ENCODE assay signal across 8 mouse cellular contexts in the genomic region with DNA sequence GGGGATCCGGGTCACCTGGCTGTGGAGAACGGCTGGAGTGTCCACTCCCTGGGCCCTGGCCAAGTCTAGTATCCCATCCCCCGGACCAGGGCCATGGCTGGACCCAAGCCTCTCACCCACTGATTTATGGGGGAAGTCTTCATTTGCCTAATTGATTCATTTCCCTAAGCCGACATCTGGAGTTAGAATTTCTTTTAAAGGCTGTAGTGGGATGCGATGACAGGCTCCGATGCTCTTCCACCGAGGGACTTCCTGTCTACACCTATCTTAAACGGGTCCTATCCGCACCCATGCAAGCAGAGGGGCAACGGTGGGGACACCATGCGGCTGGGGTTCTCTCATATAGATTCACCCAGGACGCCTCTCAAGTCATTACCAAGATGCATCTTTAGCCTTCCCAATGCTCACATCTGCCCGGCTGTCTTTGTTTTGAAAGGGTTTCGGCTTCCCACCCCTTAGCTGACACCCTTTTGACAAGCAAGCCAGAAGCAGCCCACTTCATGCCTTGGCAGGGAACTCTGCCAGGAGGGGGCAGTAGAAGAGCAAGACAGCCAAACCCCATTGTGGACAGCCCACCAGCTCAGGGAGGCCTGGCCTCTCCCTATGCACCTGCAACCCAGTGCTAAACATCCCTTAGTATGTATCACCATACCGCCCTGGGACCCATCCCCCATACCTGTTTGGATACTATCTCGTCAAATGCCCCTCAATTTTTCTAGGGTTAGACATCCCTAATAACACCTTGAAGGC.
A peak's percentile ranks its signal among the peaks of the same experiment; 100 is the strongest.
DNase-seq lines count a peak whose midpoint lies in the region; TF ChIP-seq lines count a peak whose summit lies in the region.

No protein-coding gene starts in this region.

- TF ChIP-seq CTCF in cortical plate, adult 2 months (IDR thresholded peaks at IDR 0.05; ENCODE audit: extremely low read depth, insufficient read depth, low read length) = peak; percentile 32

- H3K4me3 ChIP-seq in cortical plate, adult 2 months (ENCODE audit: insufficient read depth, low read length) = no peak overlapping the region

- no peak overlapping the region for H3K27ac ChIP-seq in cortical plate, adult 2 months (ENCODE audit: insufficient read depth, low read length)

- peak; percentile 40 for DNase-seq in urinary bladder, postnatal 25 days (ENCODE audit: low spot score)
- no peak for DNase-seq in urinary bladder, postnatal 10 days (ENCODE audit: low spot score)
- peak; percentile 66 for DNase-seq in heart, postnatal 4 days
- DNase-seq in layer of hippocampus, postnatal 25 days (ENCODE audit: extremely low spot score in 1 of 2, low spot score in 1 of 2) = peak; percentile 31 to 57
- DNase-seq in mesoderm, embryonic 11.5 days (ENCODE audit: low read depth, low spot score) = peak; percentile 73
- peak; percentile 6 for DNase-seq in spleen, adult 12 weeks (ENCODE audit: low spot score)
- DNase-seq in Muller cell, postnatal 12 days (ENCODE audit: inconsistent ontology term) = no peak

- TF ChIP-seq POLR2A in cortical plate, adult 2 months (IDR thresholded peaks at IDR 0.05; ENCODE audit: extremely low read depth, insufficient read depth, low read length) = no peak

- H3K4me1 ChIP-seq in cortical plate, adult 2 months (ENCODE audit: control insufficient read depth, insufficient read depth, low read length) = no peaks in the 10 kb centered on the region

Comparison
In these comparisons a context has a peak if more than half of its experiments do, and no peak if none do; other contexts are left out.
1. DNase-seq: peak in urinary bladder, postnatal 25 days (single experiment), heart, postnatal 4 days (single experiment), layer of hippocampus, postnatal 25 days (2 of 2), mesoderm, embryonic 11.5 days (single experiment) and spleen, adult 12 weeks (single experiment); none in urinary bladder, postnatal 10 days (single experiment) and Muller cell, postnatal 12 days (single experiment).